Mouse (Mus musculus) intestine, embryonic 16.5 days (tissue): ENCODE data around the gene Mfsd2a. TPM values are rescaled to one million over a fixed set of nuclear protein-coding genes. Genes with fewer than 3 reads are reported as not detected.

Source experiments
- ATAC-seq: fragments of 200-750 bp; cut with Nextera tagmentation; 2 replicates; pipeline ENCODE4 v1.8.0; 2017; ENCODE audit warnings: moderate TSS enrichment, moderate library complexity
- H3K27ac ChIP-seq: fragments of 300-500 bp; sonication (generic); 2 replicates; pipeline ENCODE4 v1.5.1; 2014; ENCODE audit warnings: mild to moderate bottlenecking, low read length
- H3K27me3 ChIP-seq: fragments of 300-500 bp; sonication (generic); replicated peaks from 2 replicates; pipeline ENCODE4 v1.6.1; 2014; ENCODE audit warnings: low read length, control low read depth, mixed read lengths; ENCODE audit not compliant: control insufficient read depth, insufficient read depth
- H3K36me3 ChIP-seq: fragments of 300-500 bp; sonication (generic); 2 replicates; pipeline ENCODE4 v1.6.1; 2014; ENCODE audit warnings: low read length, control low read depth; ENCODE audit not compliant: control insufficient read depth, insufficient read depth
- H3K4me1 ChIP-seq: fragments of 300-500 bp; sonication (generic); 2 replicates; pipeline ENCODE4 v1.6.1; 2014; ENCODE audit warnings: low read length, control low read depth, mixed read lengths; ENCODE audit not compliant: control insufficient read depth, insufficient read depth
- H3K4me2 ChIP-seq: fragments of 300-500 bp; sonication (generic); 2 replicates; pipeline ENCODE4 v1.6.1; 2014; ENCODE audit warnings: low read depth, low read length, control low read depth
- H3K4me3 ChIP-seq: fragments of 300-500 bp; sonication (generic); 2 replicates; pipeline ENCODE4 v1.5.1; 2014; ENCODE audit warnings: mild to moderate bottlenecking, low read length
- H3K9ac ChIP-seq: fragments of 300-500 bp; sonication (generic); 2 replicates; pipeline ENCODE4 v1.6.1; 2014; ENCODE audit warnings: low read depth, low read length
- H3K9me3 ChIP-seq: fragments of 300-500 bp; sonication (generic); 2 replicates; pipeline ENCODE4 v1.6.1; 2016; ENCODE audit warnings: low read length, control low read depth; ENCODE audit not compliant: control insufficient read depth
- WGBS: fragments of 180-500 bp; shearing (Covaris S2); extraction: QIAGEN DNeasy Blood & Tissue Kit; methylation state at CpG from one replicate; pipeline ENCODE4 v1.1.7; 2014; 5-methylcytosine and 5-hydroxymethylcytosine counted together
- polyA plus RNA-seq: library from polyadenylated mRNA; unstranded; fragments of >200 nt; fragmentation: Nextera tagmentation; extraction: Ambion mirVana; gene quantifications from 2 replicates; pipeline ENCODE4 v1.2.1, GENCODE M21; 2015

The Mfsd2a gene
- polyA plus RNA-seq, 1 experiment from 2014 or later: 3.3 TPM

- Histone ChIP-seq H3K36me3 (no peaks in the 10 kb centered on the region), H3K4me1 (peaks cover 11% of the 10 kb centered on the region; the same call in 1 of the 2 replicates), H3K27ac (peak overlapping the region; percentile 5; the same call in 1 of the 2 replicates), H3K9ac (no peak overlapping the region), H3K4me2 (no peak overlapping the region), H3K4me3 (no peak overlapping the region), H3K27me3 (peaks cover 9% of the 10 kb centered on the region), H3K9me3 (no peaks in the 10 kb centered on the region)
- ATAC-seq: peak; percentile 47
- WGBS: 71% methylated on average over 7 of the region's 7 CpGs
Observed at GRCm38 (mm10) chr4:122981238-122981637, 20.2 kb upstream of the Mfsd2a start.

GRCm38 (mm10) chr4:122980684-122981083 is 19.7 kb upstream of the Mfsd2a start:
- H3K27ac ChIP-seq: peak overlapping the region; percentile 44; the same call in 1 of the 2 replicates
- peaks cover 11% of the 10 kb centered on the region; the same call in 1 of the 2 replicates for H3K4me1 ChIP-seq
- H3K4me2 ChIP-seq: no peak overlapping the region
- no peak overlapping the region for H3K9ac ChIP-seq
- H3K36me3 ChIP-seq: no peaks in the 10 kb centered on the region
- H3K27me3 ChIP-seq: peaks cover 9% of the 10 kb centered on the region
- H3K4me3 ChIP-seq: no peak overlapping the region
- peak; percentile 47 for ATAC-seq
- H3K9me3 ChIP-seq: no peaks in the 10 kb centered on the region
- WGBS: 73% methylated on average over 2 of the region's 2 CpGs

- H3K36me3 ChIP-seq: no peaks in the 10 kb centered on the region
- 88% methylated on average over 3 of the region's 3 CpGs for WGBS
- H3K4me1 ChIP-seq: peaks cover 11% of the 10 kb centered on the region; the same call in 1 of the 2 replicates
- no peak for ATAC-seq
- no peak overlapping the region for H3K9ac ChIP-seq
- H3K27ac ChIP-seq: no peak overlapping the region
- H3K27me3 ChIP-seq: peaks cover 9% of the 10 kb centered on the region
- no peaks in the 10 kb centered on the region for H3K9me3 ChIP-seq
- no peak overlapping the region for H3K4me3 ChIP-seq
- no peak overlapping the region for H3K4me2 ChIP-seq
Observed at GRCm38 (mm10) chr4:122979826-122980225, 18.8 kb upstream of the Mfsd2a start.

GRCm38 (mm10) chr4:122978850-122979249 is 17.9 kb upstream of the Mfsd2a start:
- ATAC-seq: no peak
- H3K36me3 ChIP-seq: no peaks in the 10 kb centered on the region
- WGBS: 79% methylated on average over 2 of the region's 2 CpGs
- H3K9ac ChIP-seq: no peak overlapping the region
- H3K9me3 ChIP-seq: no peaks in the 10 kb centered on the region
- no peak overlapping the region for H3K4me2 ChIP-seq
- no peak overlapping the region for H3K27ac ChIP-seq
- peaks cover 5% of the 10 kb centered on the region; the same call in 1 of the 2 replicates for H3K27me3 ChIP-seq
- H3K4me1 ChIP-seq: peaks cover 11% of the 10 kb centered on the region; the same call in 1 of the 2 replicates
- H3K4me3 ChIP-seq: no peak overlapping the region

- no peak overlapping the region for H3K9ac ChIP-seq
- no peak overlapping the region for H3K27ac ChIP-seq
- no peak overlapping the region for H3K4me2 ChIP-seq
- WGBS: 58% methylated on average over 4 of the region's 4 CpGs
- H3K36me3 ChIP-seq: no peaks in the 10 kb centered on the region
- no peaks in the 10 kb centered on the region for H3K9me3 ChIP-seq
- H3K4me1 ChIP-seq: peaks cover 4% of the 10 kb centered on the region; the same call in 1 of the 2 replicates
- no peaks in the 10 kb centered on the region for H3K27me3 ChIP-seq
- no peak for ATAC-seq
- H3K4me3 ChIP-seq: no peak overlapping the region
Observed at GRCm38 (mm10) chr4:122976885-122977284, 15.9 kb upstream of the Mfsd2a start.

GRCm38 (mm10) chr4:122974976-122975520 is 14.1 kb upstream of the Mfsd2a start:
- Histone ChIP-seq H3K4me1 (no peaks in the 10 kb centered on the region), H3K36me3 (no peaks in the 10 kb centered on the region), H3K4me2 (no peak overlapping the region), H3K9ac (no peak overlapping the region), H3K9me3 (no peaks in the 10 kb centered on the region), H3K27me3 (no peaks in the 10 kb centered on the region), H3K27ac (no peak overlapping the region), H3K4me3 (no peak overlapping the region)
- 82% methylated on average over 5 of the region's 5 CpGs for WGBS
- no peak for ATAC-seq

GRCm38 (mm10) chr4:122972056-122972455 is 11.1 kb upstream of the Mfsd2a start:
- no peak overlapping the region for H3K27ac ChIP-seq

GRCm38 (mm10) chr4:122971646-122972045 is 10.7 kb upstream of the Mfsd2a start:
- Histone ChIP-seq H3K27me3 (no peaks in the 10 kb centered on the region), H3K36me3 (no peaks in the 10 kb centered on the region), H3K27ac (no peak overlapping the region), H3K9me3 (no peaks in the 10 kb centered on the region), H3K9ac (no peak overlapping the region), H3K4me1 (no peaks in the 10 kb centered on the region), H3K4me3 (no peak overlapping the region), H3K4me2 (no peak overlapping the region)
- ATAC-seq: no peak
- 80% methylated on average over 4 of the region's 4 CpGs for WGBS

More at GRCm38 (mm10) chr4:122972056-122972455, 11.1 kb upstream of the Mfsd2a start:
- Histone ChIP-seq H3K4me2 (no peak overlapping the region), H3K4me1 (no peaks in the 10 kb centered on the region), H3K9ac (no peak overlapping the region), H3K9me3 (no peaks in the 10 kb centered on the region), H3K27me3 (no peaks in the 10 kb centered on the region), H3K4me3 (no peak overlapping the region), H3K36me3 (no peaks in the 10 kb centered on the region)
- 61% methylated on average over 8 of the region's 8 CpGs for WGBS
- no peak for ATAC-seq

- 78% methylated on average over 4 of the region's 4 CpGs for whole genome bisulfite sequencing
- Histone ChIP-seq H3K9me3 (no peaks in the 10 kb centered on the region), H3K4me2 (no peak overlapping the region), H3K9ac (no peak overlapping the region), H3K27ac (no peak overlapping the region), H3K4me1 (no peaks in the 10 kb centered on the region), H3K4me3 (no peak overlapping the region), H3K27me3 (no peaks in the 10 kb centered on the region), H3K36me3 (no peaks in the 10 kb centered on the region)
- ATAC-seq: no peak
Observed at GRCm38 (mm10) chr4:122971191-122971590, 10.2 kb upstream of the Mfsd2a start.

DNA sequence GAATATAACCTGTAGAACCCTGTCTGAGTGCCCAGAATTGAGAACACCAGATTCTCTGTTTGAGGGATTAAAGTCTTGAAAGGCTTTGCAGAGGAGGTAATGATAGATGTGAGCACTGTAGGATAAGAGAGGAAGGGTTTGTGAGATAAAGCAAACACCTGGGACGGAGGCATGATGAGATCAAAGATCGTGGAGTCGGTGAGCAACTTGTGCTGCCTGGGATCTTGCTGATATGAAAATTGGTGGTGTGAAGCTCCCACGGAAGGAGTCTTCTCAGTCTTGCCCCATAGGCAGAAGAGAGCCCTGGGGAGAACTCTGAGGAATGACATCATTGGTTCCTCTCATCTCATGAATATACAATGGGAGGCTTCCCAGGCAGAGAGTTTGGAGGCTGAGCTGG is 7.1 kb upstream of the Mfsd2a start:
- WGBS: 56% methylated on average over 4 of the region's 4 CpGs
- no peak for ATAC-seq
- no peak overlapping the region for H3K4me3 ChIP-seq
- H3K9ac ChIP-seq: no peak overlapping the region
- no peak overlapping the region for H3K27ac ChIP-seq
- H3K36me3 ChIP-seq: no peaks in the 10 kb centered on the region
- no peaks in the 10 kb centered on the region for H3K4me1 ChIP-seq
- H3K9me3 ChIP-seq: no peaks in the 10 kb centered on the region
- no peak overlapping the region for H3K4me2 ChIP-seq
- no peaks in the 10 kb centered on the region for H3K27me3 ChIP-seq
